Mouse (Mus musculus) limb, embryonic 11.5 days (tissue): ENCODE measurements at regions not wholly inside any gene's neighbourhood (a gene's known extent, or its start where the extent isn't known, plus 50 kb on each side); places are given as distances from the start of the nearest gene placed in this dataset.

Experiments
- ATAC-seq: fragments of 200-750 bp; cut with Nextera tagmentation; 2 replicates; pipeline ENCODE4 v1.8.0; 2017; ENCODE audit warnings: low read depth; ENCODE audit not compliant: insufficient number of reproducible peaks, low FRiP score, low TSS enrichment
- DNase-seq: peaks from one replicate; pipeline ENCODE4 v3.0.0-alpha.2; 2015; ENCODE audit warnings: low spot score
- H3K27ac ChIP-seq: fragments of 300-500 bp; sonication (generic); replicated peaks from 2 replicates; pipeline ENCODE4 v1.5.1; 2014; ENCODE audit warnings: low read depth, mild to moderate bottlenecking, low read length
- H3K27me3 ChIP-seq: fragments of 300-500 bp; sonication (generic); 2 replicates; pipeline ENCODE4 v1.6.1; 2014; ENCODE audit warnings: mild to moderate bottlenecking, low read length, mixed read lengths; ENCODE audit not compliant: control insufficient read depth, insufficient read depth
- H3K36me3 ChIP-seq: fragments of 300-500 bp; sonication (generic); 2 replicates; pipeline ENCODE4 v1.6.1; 2014; ENCODE audit warnings: mild to moderate bottlenecking, low read length, moderate library complexity, mixed read lengths; ENCODE audit not compliant: control insufficient read depth, insufficient read depth
- H3K4me1 ChIP-seq: fragments of 300-500 bp; sonication (generic); 2 replicates; pipeline ENCODE4 v1.6.1; 2014; ENCODE audit warnings: low read length, mixed read lengths; ENCODE audit not compliant: control insufficient read depth, insufficient read depth
- H3K4me2 ChIP-seq: fragments of 300-500 bp; sonication (generic); 2 replicates; pipeline ENCODE4 v1.6.1; 2014; ENCODE audit warnings: low read depth, mild to moderate bottlenecking, moderate library complexity; ENCODE audit not compliant: severe bottlenecking
- H3K4me3 ChIP-seq: fragments of 300-500 bp; sonication (generic); 2 replicates; pipeline ENCODE4 v1.5.1; 2014; ENCODE audit warnings: low read depth, low read length
- H3K9ac ChIP-seq: fragments of 300-500 bp; sonication (generic); 2 replicates; pipeline ENCODE4 v1.6.1; 2014; ENCODE audit warnings: mild to moderate bottlenecking, low read length
- H3K9me3 ChIP-seq: fragments of 300-500 bp; sonication (generic); 2 replicates; pipeline ENCODE4 v1.6.1; 2016; ENCODE audit warnings: low read length; ENCODE audit not compliant: control insufficient read depth
- WGBS: fragments of 180-500 bp; shearing (Covaris S2); extraction: QIAGEN DNeasy Blood & Tissue Kit; methylation state at CpG from one replicate; pipeline ENCODE4 v1.1.7; 2014; 5-methylcytosine and 5-hydroxymethylcytosine counted together

- Histone ChIP-seq H3K9ac (no peak overlapping the region), H3K27ac (no peak overlapping the region), H3K4me2 (no peak overlapping the region), H3K27me3 (no peaks in the 10 kb centered on the region), H3K4me3 (no peak overlapping the region), H3K9me3 (no peaks in the 10 kb centered on the region), H3K4me1 (peaks cover 15% of the 10 kb centered on the region; the same call in 1 of the 2 replicates), H3K36me3 (no peaks in the 10 kb centered on the region)
- DNase-seq (no peak), ATAC-seq (no peak)
- WGBS = 54% methylated on average over 4 of the region's 4 CpGs
These were observed 84.6 kb upstream of the Gsc start for GRCm38 (mm10) chr12:104557761-104558160.

- Histone ChIP-seq H3K27me3 (no peaks in the 10 kb centered on the region), H3K4me1 (peaks cover 15% of the 10 kb centered on the region; the same call in 1 of the 2 replicates), H3K36me3 (no peaks in the 10 kb centered on the region), H3K9me3 (no peaks in the 10 kb centered on the region), H3K9ac (no peak overlapping the region), H3K4me3 (no peak overlapping the region), H3K27ac (no peak overlapping the region), H3K4me2 (no peak overlapping the region)
- whole genome bisulfite sequencing = 74% methylated on average over 10 of the region's 10 CpGs
- DNase-seq = no peak
- no peak for ATAC-seq
These were observed 84.2 kb upstream of the Gsc start for GRCm38 (mm10) chr12:104557307-104557706.

GRCm38 (mm10) chr12:104548586-104548985, 75.5 kb upstream of the Gsc start:
- Histone ChIP-seq H3K4me2 (no peak overlapping the region), H3K27me3 (0 out of 2 replicates have a peak, but pooled peaks cover 2% of the 10 kb centered on the region), H3K27ac (no peak overlapping the region), H3K4me1 (no peaks in the 10 kb centered on the region), H3K4me3 (no peak overlapping the region), H3K9me3 (no peaks in the 10 kb centered on the region), H3K9ac (no peak overlapping the region), H3K36me3 (no peaks in the 10 kb centered on the region)
- DNase-seq (no peak), ATAC-seq (no peak)
- 78% methylated on average over 2 of the region's 2 CpGs for whole genome bisulfite sequencing

GRCm38 (mm10) chr12:104547561-104547960, 74.4 kb upstream of the Gsc start:
- no peak overlapping the region for H3K9ac ChIP-seq
- no peak overlapping the region for H3K4me3 ChIP-seq
- H3K4me1 ChIP-seq = no peaks in the 10 kb centered on the region
- WGBS = 79% methylated on average over 3 of the region's 3 CpGs
- no peak overlapping the region for H3K27ac ChIP-seq
- H3K27me3 ChIP-seq = 0 out of 2 replicates have a peak, but pooled peaks cover 2% of the 10 kb centered on the region
- H3K9me3 ChIP-seq = no peaks in the 10 kb centered on the region
- no peak overlapping the region for H3K4me2 ChIP-seq
- ATAC-seq (no peak), DNase-seq (no peak)
- H3K36me3 ChIP-seq = no peaks in the 10 kb centered on the region

- Histone ChIP-seq H3K27ac (no peak overlapping the region), H3K9me3 (no peaks in the 10 kb centered on the region), H3K36me3 (no peaks in the 10 kb centered on the region), H3K27me3 (0 out of 2 replicates have a peak, but pooled peaks cover 2% of the 10 kb centered on the region), H3K4me1 (no peaks in the 10 kb centered on the region), H3K9ac (no peak overlapping the region), H3K4me2 (no peak overlapping the region), H3K4me3 (no peak overlapping the region)
- no peak for ATAC-seq
- 86% methylated on average over 20 of the region's 20 CpGs for WGBS
- peak; percentile 40 for DNase-seq
These were observed 73.1 kb upstream of the Gsc start for GRCm38 (mm10) chr12:104545993-104546769.

- peaks cover 4% of the 10 kb centered on the region; the same call in 1 of the 2 replicates for H3K4me1 ChIP-seq
- H3K27ac ChIP-seq = no peak overlapping the region
- DNase-seq (no peak), ATAC-seq (no peak)
- H3K4me3 ChIP-seq = no peak overlapping the region
- H3K9ac ChIP-seq = no peak overlapping the region
- H3K36me3 ChIP-seq = no peaks in the 10 kb centered on the region
- no peak overlapping the region for H3K4me2 ChIP-seq
- H3K9me3 ChIP-seq = no peaks in the 10 kb centered on the region
- 95% methylated on average over 7 of the region's 7 CpGs for WGBS
- H3K27me3 ChIP-seq = no peaks in the 10 kb centered on the region
These were observed 66.8 kb upstream of the Gsc start for GRCm38 (mm10) chr12:104539911-104540310.

- Histone ChIP-seq H3K27ac (no peak overlapping the region), H3K4me2 (no peak overlapping the region), H3K9me3 (no peaks in the 10 kb centered on the region; the same call in 1 of the 2 replicates), H3K27me3 (no peaks in the 10 kb centered on the region), H3K4me1 (peaks cover 4% of the 10 kb centered on the region; the same call in 1 of the 2 replicates), H3K36me3 (no peaks in the 10 kb centered on the region), H3K4me3 (no peak overlapping the region), H3K9ac (no peak overlapping the region)
- DNase-seq (no peak), ATAC-seq (no peak)
- 86% methylated on average over 2 of the region's 2 CpGs for WGBS
These were observed 65.3 kb upstream of the Gsc start for GRCm38 (mm10) chr12:104538436-104538835.

- H3K4me2 ChIP-seq = peak overlapping the region; percentile 20; the same call in 1 of the 2 replicates
- peak; percentile 59 for DNase-seq
- H3K9me3 ChIP-seq = no peaks in the 10 kb centered on the region; the same call in 1 of the 2 replicates
- H3K27ac ChIP-seq = no peak overlapping the region; the same call in 1 of the 2 replicates
- no peaks in the 10 kb centered on the region for H3K36me3 ChIP-seq
- 15% methylated on average over 29 of the region's 29 CpGs for WGBS
- peaks cover 13% of the 10 kb centered on the region for H3K4me1 ChIP-seq
- no peak overlapping the region for H3K9ac ChIP-seq
- ATAC-seq = peak; percentile 48; the same call in 1 of the 2 replicates
- H3K4me3 ChIP-seq = no peak overlapping the region
- H3K27me3 ChIP-seq = no peaks in the 10 kb centered on the region
These were observed 58.6 kb upstream of the Gsc start for GRCm38 (mm10) chr12:104531512-104532447.
